20 mouse cellular contexts compared by ENCODE assay signal in genomic region chr13:91982080-91982479, GRCm38 (mm10).
DNase-seq lines count a peak whose midpoint lies in the region; TF ChIP-seq lines count a peak whose summit lies in the region.
"Had no signal": no experiment of that assay in that cellular context is flagged by ENCODE, and none has a peak within 500 bp of the region (broad histone marks: within the 10 kb centered on the region; RNA-seq: fewer than 3 reads in every experiment).

No protein-coding gene starts in this region.

- no peaks in the 10 kb centered on the region for H3K27me3 ChIP-seq in myocyte (ENCODE audit: control insufficient read depth, insufficient read depth, insufficient read length)
- H3K27me3 ChIP-seq: embryonic facial prominence, embryonic 13.5 days; embryonic facial prominence, embryonic 15.5 days; forebrain, embryonic 12.5 days; Patski had no signal

- H3ac ChIP-seq in myocyte (ENCODE audit: control insufficient read depth, insufficient read length) = no peak overlapping the region

- TF ChIP-seq POLR2A in myocyte (IDR thresholded peaks at IDR 0.05; ENCODE audit: insufficient read length, low read depth) = no peak

- peak; percentile 9 for DNase-seq in adrenal gland, adult 2 months
- no peak for DNase-seq in adrenal gland, postnatal 36 days
- peak; percentile 19 for DNase-seq in ovary, adult 18-20 months (ENCODE audit: low spot score)
- DNase-seq in ovary, postnatal 36 days (ENCODE audit: low spot score) = no peak
- no peak for DNase-seq in embryo, embryonic 11 days
- DNase-seq: adrenal gland, postnatal 10 days; adrenal gland, postnatal 25 days; B cell, adult 2 months; cerebellum, adult 11-12 months; cerebellum, adult 2 months; cerebellum, adult 9-10 months; cerebellum, postnatal 10 days; cerebellum, postnatal 25 days had no signal

- H3K36me3 ChIP-seq in myocyte (ENCODE audit: control insufficient read depth, insufficient read depth) = no peaks in the 10 kb centered on the region
- H3K36me3 ChIP-seq: embryonic facial prominence, embryonic 13.5 days; embryonic facial prominence, embryonic 15.5 days; forebrain, embryonic 10.5 days; forebrain, embryonic 12.5 days had no signal

- no peak overlapping the region for H3K4me3 ChIP-seq in myocyte
- H3K4me3 ChIP-seq: embryonic facial prominence, embryonic 13.5 days; embryonic facial prominence, embryonic 15.5 days; erythroblast, embryonic 14.5 days; forebrain, embryonic 10.5 days; forebrain, embryonic 12.5 days had no signal

- no peaks in the 10 kb centered on the region for H3K79me2 ChIP-seq in myocyte (ENCODE audit: control insufficient read depth, insufficient read depth)

- peak overlapping the region; percentile 13 for H3K4me2 ChIP-seq in myocyte (ENCODE audit: low read depth)
- H3K4me2 ChIP-seq: embryonic facial prominence, embryonic 13.5 days; embryonic facial prominence, embryonic 15.5 days; forebrain, embryonic 12.5 days had no signal

TF ChIP-seq in myocyte, 11 proteins besides CTCF, POLR2A, EP300 and RAD21:
- TF ChIP-seq MYOD1 (IDR thresholded peaks at IDR 0.05; ENCODE audit: control insufficient read depth in 1 of 3, insufficient read length in 2 of 3, low read depth in 2 of 3) = peak in 2 of 3 experiments; percentile 54 to 55
- TF ChIP-seq REST (IDR thresholded peaks at IDR 0.05; ENCODE audit: insufficient read depth, insufficient read length) = no peak
- no peak for TF ChIP-seq E2F4 (IDR thresholded peaks at IDR 0.05; ENCODE audit: insufficient read depth)
- TF ChIP-seq CEBPB (IDR thresholded peaks at IDR 0.05; ENCODE audit: insufficient read depth, poor library complexity, severe bottlenecking) = no peak

Comparison
In these comparisons a context has a peak if more than half of its experiments do, and no peak if none do; other contexts are left out.
1. DNase-seq: peak in adrenal gland, adult 2 months (single experiment) and ovary, adult 18-20 months (single experiment); none in adrenal gland, postnatal 36 days (0 of 2), ovary, postnatal 36 days (single experiment) and embryo, embryonic 11 days (single experiment).